Mouse (Mus musculus): ENCODE measurements at regions not wholly inside any gene's neighbourhood (a gene's known extent, or its start where the extent isn't known, plus 50 kb on each side); places are given as distances from the start of the nearest gene placed in this dataset.

- no peaks in the 10 kb centered on the region for H3K36me3 ChIP-seq (ENCODE audit: insufficient read depth)
- 83% methylated on average over 4 of the region's 4 CpGs for WGBS
- H3K4me2 ChIP-seq: no peak overlapping the region
- H3K27me3 ChIP-seq (ENCODE audit: insufficient read depth, low read length): no peaks in the 10 kb centered on the region
- ATAC-seq (ENCODE audit: insufficient read depth) (no peak), DNase-seq (no peak)
- H3K4me3 ChIP-seq (ENCODE audit: low read depth, low read length): no peak overlapping the region
- TF ChIP-seq CTCF (IDR thresholded peaks at IDR 0.05; ENCODE audit: low read depth): no peak
- 0 out of 2 replicates have a peak, but pooled peaks cover 3% of the 10 kb centered on the region for H3K4me1 ChIP-seq (ENCODE audit: insufficient read depth)
- no peak overlapping the region for H3K9ac ChIP-seq
- H3K9me3 ChIP-seq (ENCODE audit: low read depth, low read length): no peaks in the 10 kb centered on the region
- no peak overlapping the region for H3K27ac ChIP-seq (ENCODE audit: low read depth)
Observed at GRCm38 (mm10) chr13:107904851-107905250, 139.4 kb upstream of the Smim15 start.

GRCm38 (mm10) chr13:107904051-107904740 lies 140.1 kb upstream of the Smim15 start:
- no peak overlapping the region for H3K9ac ChIP-seq
- 71% methylated on average over 14 of the region's 14 CpGs for WGBS
- DNase-seq: no peak

GRCm38 (mm10) chr13:107903150-107903959 lies 140.9 kb upstream of the Smim15 start:
- H3K9ac ChIP-seq: no peak overlapping the region
- DNase-seq (peak; percentile 56), ATAC-seq (ENCODE audit: insufficient read depth) (peak; percentile 78)
- H3K4me2 ChIP-seq: no peak overlapping the region
- no peaks in the 10 kb centered on the region for H3K9me3 ChIP-seq (ENCODE audit: low read depth, low read length)
- H3K4me3 ChIP-seq (ENCODE audit: low read depth, low read length): no peak overlapping the region
- peak overlapping the region; percentile 34; the same call in 1 of the 2 replicates for H3K27ac ChIP-seq (ENCODE audit: low read depth)
- H3K36me3 ChIP-seq (ENCODE audit: insufficient read depth): no peaks in the 10 kb centered on the region
- no peak for TF ChIP-seq CTCF (IDR thresholded peaks at IDR 0.05; ENCODE audit: low read depth)
- H3K4me1 ChIP-seq (ENCODE audit: insufficient read depth): 0 out of 2 replicates have a peak, but pooled peaks cover 3% of the 10 kb centered on the region
- no peaks in the 10 kb centered on the region for H3K27me3 ChIP-seq (ENCODE audit: insufficient read depth, low read length)
- 26% methylated on average over 9 of the region's 9 CpGs for WGBS

More at GRCm38 (mm10) chr13:107904051-107904740, 140.1 kb upstream of the Smim15 start:
- Histone ChIP-seq H3K4me3 (ENCODE audit: low read depth, low read length) (no peak overlapping the region), H3K4me1 (ENCODE audit: insufficient read depth) (0 out of 2 replicates have a peak, but pooled peaks cover 3% of the 10 kb centered on the region), H3K27me3 (ENCODE audit: insufficient read depth, low read length) (no peaks in the 10 kb centered on the region), H3K4me2 (no peak overlapping the region), H3K27ac (ENCODE audit: low read depth) (no peak overlapping the region), H3K36me3 (ENCODE audit: insufficient read depth) (no peaks in the 10 kb centered on the region), H3K9me3 (ENCODE audit: low read depth, low read length) (no peaks in the 10 kb centered on the region)
- no peak for TF ChIP-seq CTCF (IDR thresholded peaks at IDR 0.05; ENCODE audit: low read depth)
- ATAC-seq (ENCODE audit: insufficient read depth): no peak

- Histone ChIP-seq H3K27me3 (ENCODE audit: insufficient read depth, low read length) (no peaks in the 10 kb centered on the region), H3K9ac (no peak overlapping the region), H3K4me3 (ENCODE audit: low read depth, low read length) (no peak overlapping the region), H3K9me3 (ENCODE audit: low read depth, low read length) (no peaks in the 10 kb centered on the region), H3K27ac (ENCODE audit: low read depth) (no peak overlapping the region), H3K4me1 (ENCODE audit: insufficient read depth) (0 out of 2 replicates have a peak, but pooled peaks cover 3% of the 10 kb centered on the region), H3K36me3 (ENCODE audit: insufficient read depth) (no peaks in the 10 kb centered on the region), H3K4me2 (no peak overlapping the region)
- DNase-seq (no peak), ATAC-seq (ENCODE audit: insufficient read depth) (no peak; the same call in 1 of the 2 replicates)
- TF ChIP-seq CTCF (IDR thresholded peaks at IDR 0.05; ENCODE audit: low read depth): no peak
- 67% methylated on average over 5 of the region's 5 CpGs for WGBS
Observed at GRCm38 (mm10) chr13:107902800-107903149, 141.5 kb upstream of the Smim15 start.

GRCm38 (mm10) chr13:107899600-107900229 lies 144.5 kb upstream of the Smim15 start:
- Histone ChIP-seq H3K9ac (no peak overlapping the region), H3K4me3 (ENCODE audit: low read depth, low read length) (no peak overlapping the region), H3K27ac (ENCODE audit: low read depth) (no peak overlapping the region), H3K4me1 (ENCODE audit: insufficient read depth) (0 out of 2 replicates have a peak, but pooled peaks cover 3% of the 10 kb centered on the region), H3K27me3 (ENCODE audit: insufficient read depth, low read length) (no peaks in the 10 kb centered on the region), H3K9me3 (ENCODE audit: low read depth, low read length) (no peaks in the 10 kb centered on the region), H3K36me3 (ENCODE audit: insufficient read depth) (no peaks in the 10 kb centered on the region), H3K4me2 (no peak overlapping the region)
- no peak for TF ChIP-seq CTCF (IDR thresholded peaks at IDR 0.05; ENCODE audit: low read depth)
- ATAC-seq (ENCODE audit: insufficient read depth): 0 out of 2 replicates have a peak, but pooled peaks have one; percentile 12
- DNase-seq: peak; percentile 54
- WGBS: 52% methylated on average over 8 of the region's 8 CpGs

- H3K9me3 ChIP-seq (ENCODE audit: low read depth, low read length): no peaks in the 10 kb centered on the region
- no peak overlapping the region for H3K4me2 ChIP-seq
- no peak overlapping the region for H3K9ac ChIP-seq
- no peak overlapping the region for H3K4me3 ChIP-seq (ENCODE audit: low read depth, low read length)
- no peak for DNase-seq
- WGBS: 47% methylated on average over 1 of the region's 1 CpGs
- H3K4me1 ChIP-seq (ENCODE audit: insufficient read depth): no peaks in the 10 kb centered on the region
- no peaks in the 10 kb centered on the region for H3K27me3 ChIP-seq (ENCODE audit: insufficient read depth, low read length)
- no peaks in the 10 kb centered on the region for H3K36me3 ChIP-seq (ENCODE audit: insufficient read depth)
- ATAC-seq (ENCODE audit: insufficient read depth): no peak
- no peak overlapping the region for H3K27ac ChIP-seq (ENCODE audit: low read depth)
- no peak for TF ChIP-seq CTCF (IDR thresholded peaks at IDR 0.05; ENCODE audit: low read depth)
Observed at GRCm38 (mm10) chr13:107897646-107898045, 146.6 kb upstream of the Smim15 start.

GRCm38 (mm10) chr13:107897184-107897583 lies 147.1 kb upstream of the Smim15 start:
- DNase-seq (no peak), ATAC-seq (ENCODE audit: insufficient read depth) (no peak)
- WGBS: 62% methylated on average over 3 of the region's 3 CpGs
- no peaks in the 10 kb centered on the region for H3K36me3 ChIP-seq (ENCODE audit: insufficient read depth)
- H3K4me1 ChIP-seq (ENCODE audit: insufficient read depth): no peaks in the 10 kb centered on the region
- H3K27me3 ChIP-seq (ENCODE audit: insufficient read depth, low read length): no peaks in the 10 kb centered on the region
- no peak overlapping the region for H3K4me2 ChIP-seq
- H3K27ac ChIP-seq (ENCODE audit: low read depth): no peak overlapping the region
- no peak overlapping the region for H3K4me3 ChIP-seq (ENCODE audit: low read depth, low read length)
- H3K9ac ChIP-seq: no peak overlapping the region
- TF ChIP-seq CTCF (IDR thresholded peaks at IDR 0.05; ENCODE audit: low read depth): no peak
- H3K9me3 ChIP-seq (ENCODE audit: low read depth, low read length): no peaks in the 10 kb centered on the region

Data from lung, embryonic 14.5 days (tissue).